10 mouse cellular contexts compared by ENCODE assay signal in the genomic region with DNA sequence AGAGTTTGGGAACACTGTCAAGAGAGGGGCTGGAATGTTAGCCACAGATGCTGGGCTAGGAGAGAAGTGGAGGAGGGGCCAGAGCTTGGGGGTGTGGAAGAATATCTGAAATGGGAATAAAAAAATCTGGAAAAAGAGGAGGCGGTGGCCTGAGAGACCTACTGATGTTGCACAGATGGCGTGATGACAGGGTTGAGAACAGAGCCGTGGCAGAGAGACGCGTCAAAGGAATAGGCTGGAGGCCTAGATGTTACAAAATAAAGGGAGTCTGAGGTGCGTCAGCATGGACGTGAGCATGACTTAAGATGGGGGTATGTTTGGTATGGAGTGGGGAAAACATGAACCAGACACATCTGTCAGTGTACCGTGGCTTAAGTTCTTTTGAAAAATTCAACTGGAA.
A peak's percentile ranks its signal among the peaks of the same experiment; 100 is the strongest.
DNase-seq lines count a peak whose midpoint lies in the region; ATAC-seq and TF ChIP-seq lines count a peak whose summit lies in the region.
"Had no signal": no experiment of that assay in that cellular context is flagged by ENCODE, and none has a peak within 500 bp of the region (broad histone marks: within the 10 kb centered on the region; RNA-seq: fewer than 3 reads in every experiment).

No protein-coding gene starts in this region.

- TF ChIP-seq POLR2A in embryonic fibroblast, embryonic 13.5 days (IDR thresholded peaks at IDR 0.05; ENCODE audit: low read depth, low read length), result no peak

- H3K4me2 ChIP-seq in intestine, embryonic 16.5 days (ENCODE audit: low read depth, low read length), result no peak overlapping the region
- no peak overlapping the region for H3K4me2 ChIP-seq in intestine, embryonic 15.5 days (replicated peaks)
- peak overlapping the region; percentile 3; the same call in 1 of the 2 replicates for H3K4me2 ChIP-seq in heart, embryonic 15.5 days

- ATAC-seq in intestine, embryonic 16.5 days, result peak; percentile 38; the same call in 1 of the 2 replicates
- ATAC-seq in intestine, embryonic 15.5 days, result no peak
- ATAC-seq in heart, embryonic 15.5 days (replicated peaks; ENCODE audit: insufficient number of reproducible peaks, insufficient read depth, low FRiP score, low read depth), result peak; percentile 61
- ATAC-seq in megakaryocyte-erythroid progenitor cell, adult 5-6 weeks (replicated peaks; ENCODE audit: low FRiP score, low TSS enrichment, poor library complexity, severe bottlenecking), result no peak

- WGBS in intestine, embryonic 16.5 days, result 65% methylated on average over 8 of the region's 8 CpGs
- 55% methylated on average over 8 of the region's 8 CpGs for WGBS in intestine, embryonic 15.5 days
- WGBS in heart, embryonic 15.5 days, result 19% methylated on average over 8 of the region's 8 CpGs

- H3K4me3 ChIP-seq in intestine, embryonic 16.5 days (ENCODE audit: low read length), result no peak overlapping the region
- H3K4me3 ChIP-seq in intestine, embryonic 15.5 days (replicated peaks), result no peak overlapping the region
- no peak overlapping the region for H3K4me3 ChIP-seq in embryonic fibroblast, embryonic 13.5 days (ENCODE audit: insufficient read depth, low read length)
- H3K4me3 ChIP-seq in heart, embryonic 15.5 days, result no peak overlapping the region

- no peak overlapping the region for H3K27ac ChIP-seq in intestine, embryonic 16.5 days (ENCODE audit: low read length)
- no peak overlapping the region for H3K27ac ChIP-seq in intestine, embryonic 15.5 days
- peak overlapping the region; percentile 23; the same call in 1 of the 2 replicates for H3K27ac ChIP-seq in embryonic fibroblast, embryonic 13.5 days (ENCODE audit: insufficient read depth, low read length)
- H3K27ac ChIP-seq in heart, embryonic 15.5 days, result peak overlapping the region; percentile 88

- no peaks in the 10 kb centered on the region for H3K36me3 ChIP-seq in intestine, embryonic 16.5 days (ENCODE audit: control insufficient read depth, insufficient read depth, low read length)
- no peaks in the 10 kb centered on the region for H3K36me3 ChIP-seq in intestine, embryonic 15.5 days
- peaks cover 9% of the 10 kb centered on the region; the same call in 1 of the 2 replicates for H3K36me3 ChIP-seq in heart, embryonic 15.5 days

- no peaks in the 10 kb centered on the region for H3K9me3 ChIP-seq in intestine, embryonic 16.5 days (ENCODE audit: control insufficient read depth, low read length)
- no peaks in the 10 kb centered on the region for H3K9me3 ChIP-seq in intestine, embryonic 15.5 days
- H3K9me3 ChIP-seq in heart, embryonic 15.5 days (replicated peaks), result no peaks in the 10 kb centered on the region

- no peaks in the 10 kb centered on the region for H3K4me1 ChIP-seq in intestine, embryonic 16.5 days (ENCODE audit: control insufficient read depth, insufficient read depth, low read length)
- no peaks in the 10 kb centered on the region for H3K4me1 ChIP-seq in intestine, embryonic 15.5 days (replicated peaks)
- no peaks in the 10 kb centered on the region for H3K4me1 ChIP-seq in embryonic fibroblast, embryonic 13.5 days (ENCODE audit: control insufficient read depth, insufficient read depth, low read length)
- H3K4me1 ChIP-seq in heart, embryonic 15.5 days (replicated peaks), result peaks cover 44% of the 10 kb centered on the region

- no peak overlapping the region for H3K9ac ChIP-seq in intestine, embryonic 16.5 days (ENCODE audit: low read depth, low read length)
- no peak overlapping the region for H3K9ac ChIP-seq in intestine, embryonic 15.5 days
- H3K9ac ChIP-seq in heart, embryonic 15.5 days, result no peak overlapping the region

- H3K27me3 ChIP-seq in intestine, embryonic 16.5 days (replicated peaks; ENCODE audit: control insufficient read depth, insufficient read depth, low read length), result no peaks in the 10 kb centered on the region
- no peaks in the 10 kb centered on the region for H3K27me3 ChIP-seq in intestine, embryonic 15.5 days (replicated peaks)
- H3K27me3 ChIP-seq in heart, embryonic 15.5 days, result no peaks in the 10 kb centered on the region

- peak; percentile 67 for DNase-seq in lung, postnatal 10 days
- DNase-seq in testis, postnatal 14 days (ENCODE audit: low spot score), result no peak
- DNase-seq in layer of hippocampus, postnatal 14 days (ENCODE audit: low spot score in 2 of 2), result no peak
- DNase-seq: gastrocnemius, postnatal 25 days; kidney, adult 18-20 months had no signal

- TF ChIP-seq CTCF in embryonic fibroblast, embryonic 13.5 days (IDR thresholded peaks at IDR 0.05; ENCODE audit: borderline replicate concordance, insufficient read depth, low read length), result no peak

Comparison
In these comparisons a context has a peak if more than half of its experiments do, and no peak if none do; other contexts are left out.
1. ATAC-seq: peak in intestine, embryonic 16.5 days (single experiment) and heart, embryonic 15.5 days (single experiment); none in intestine, embryonic 15.5 days (single experiment) and megakaryocyte-erythroid progenitor cell, adult 5-6 weeks (single experiment).
2. H3K27ac ChIP-seq: peak in embryonic fibroblast, embryonic 13.5 days (single experiment) and heart, embryonic 15.5 days (single experiment); none in intestine, embryonic 16.5 days (single experiment) and intestine, embryonic 15.5 days (single experiment).